In the genomic region with DNA sequence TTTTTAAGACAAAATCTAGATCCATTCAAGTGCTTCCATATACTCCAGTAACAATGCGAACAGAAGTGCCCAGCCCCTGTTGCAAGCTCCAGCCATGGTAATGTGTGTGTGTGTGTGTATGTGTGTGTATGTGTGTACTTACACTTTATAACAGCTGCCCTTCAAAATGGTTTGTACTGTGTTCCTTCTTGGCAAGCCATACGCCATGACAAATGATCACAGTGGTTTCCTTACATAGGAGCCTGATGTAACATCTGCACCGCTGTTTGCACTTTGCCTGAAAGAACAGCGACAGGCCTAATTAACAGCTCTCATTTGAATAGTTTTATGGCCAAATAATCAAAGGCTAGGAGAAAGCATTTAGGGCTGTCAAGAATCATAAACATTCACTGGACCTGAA, we compare ENCODE assay signal across 10 mouse cellular contexts. TPM values are rescaled to one million over a fixed set of nuclear protein-coding genes. Genes with fewer than 3 reads are reported as not detected.
DNase-seq lines count a peak whose midpoint lies in the region; ATAC-seq and TF ChIP-seq lines count a peak whose summit lies in the region.
"Had no signal": no experiment of that assay in that cellular context is flagged by ENCODE, and none has a peak within 500 bp of the region (broad histone marks: within the 10 kb centered on the region; RNA-seq: fewer than 3 reads in every experiment).

No protein-coding gene starts in this region.

- H3K4me3 ChIP-seq in gastrocnemius, adult 2 months, result peak overlapping the region; percentile 85; the same call in 1 of the 2 replicates
- peak overlapping the region; percentile 90 for H3K4me3 ChIP-seq in testis, adult 2 months (ENCODE audit: control insufficient read depth, low read depth, low read length)
- no peak overlapping the region for H3K4me3 ChIP-seq in liver, embryonic 14.5 days (ENCODE audit: insufficient read depth in 1 of 2, low read depth in 2 of 2, low read length in 2 of 2)

- H3K36me3 ChIP-seq in testis, adult 2 months (ENCODE audit: control insufficient read depth, insufficient read depth, low read length), result no peaks in the 10 kb centered on the region
- H3K36me3 ChIP-seq in liver, embryonic 14.5 days (replicated peaks; ENCODE audit: control insufficient read depth, insufficient read depth, low read depth), result no peaks in the 10 kb centered on the region

- TF ChIP-seq EP300 in liver, embryonic 14.5 days (IDR thresholded peaks at IDR 0.05; ENCODE audit: low read depth), result no peak

- no peaks in the 10 kb centered on the region for H3K27me3 ChIP-seq in testis, adult 2 months (ENCODE audit: control insufficient read depth, insufficient read depth, low read length)
- H3K27me3 ChIP-seq in liver, embryonic 14.5 days (ENCODE audit: control insufficient read depth, insufficient read depth, low read length), result no peaks in the 10 kb centered on the region

- no peak for DNase-seq in gastrocnemius, adult 2 months
- DNase-seq in gastrocnemius, postnatal 4 days (ENCODE audit: low spot score in 2 of 2), result no peak
- no peak for DNase-seq in testis, postnatal 14 days (ENCODE audit: low spot score)
- no peak for DNase-seq in liver, embryonic 14.5 days (ENCODE audit: low read depth in 3 of 3, low spot score in 3 of 3)
- no peak for DNase-seq in frontal cortex, postnatal 36 days (ENCODE audit: low spot score in 2 of 2)
- no peak for DNase-seq in right cerebral cortex, postnatal 25 days

- no peak for ATAC-seq in liver, embryonic 14.5 days (ENCODE audit: insufficient read depth)
- no peak for ATAC-seq in erythroid progenitor cell, adult 5-6 weeks (replicated peaks; ENCODE audit: low FRiP score, poor library complexity, severe bottlenecking)

- H3K9me3 ChIP-seq in liver, embryonic 14.5 days (ENCODE audit: control insufficient read depth, low read length), result no peaks in the 10 kb centered on the region

- intact Hi-C loops in gastrocnemius, adult 2 months (cut with DNase I), result loop anchor here (5.0 to 10.0 kb wide), 2 partner anchors 42 to 60 kb away; no protein-coding TSS in a partner anchor

- peak overlapping the region; percentile 85 for H3K4me2 ChIP-seq in liver, embryonic 14.5 days (ENCODE audit: low read depth)

- H3K27ac ChIP-seq in gastrocnemius, adult 2 months, result no peak overlapping the region
- no peak overlapping the region for H3K27ac ChIP-seq in testis, adult 2 months (ENCODE audit: control insufficient read depth, insufficient read depth, low read depth, low read length)
- no peak overlapping the region for H3K27ac ChIP-seq in liver, embryonic 14.5 days

- WGBS in liver, embryonic 14.5 days (ENCODE audit: insufficient replicate concordance), result 63% methylated on average over 4 of the region's 4 CpGs

- H3K9ac ChIP-seq in liver, embryonic 14.5 days (replicated peaks), result no peak overlapping the region

- no peak for TF ChIP-seq CTCF in gastrocnemius, adult 2 months (IDR thresholded peaks at IDR 0.05)
- TF ChIP-seq CTCF in testis, adult 2 months (IDR thresholded peaks at IDR 0.05; ENCODE audit: control insufficient read depth, insufficient read depth, insufficient replicate concordance, low read depth, low read length), result no peak
- TF ChIP-seq CTCF in liver, embryonic 14.5 days (IDR thresholded peaks at IDR 0.05; ENCODE audit: low read depth), result no peak

- H3K4me1 ChIP-seq in testis, adult 2 months (ENCODE audit: control insufficient read depth, insufficient read depth, low read length), result no peaks in the 10 kb centered on the region
- H3K4me1 ChIP-seq in liver, embryonic 14.5 days (replicated peaks; ENCODE audit: control insufficient read depth in 2 of 2, insufficient read depth in 2 of 2, low read length in 1 of 2), result no peaks in the 10 kb centered on the region

- TF ChIP-seq POLR2A in testis, adult 2 months (IDR thresholded peaks at IDR 0.05; ENCODE audit: control insufficient read depth, low read depth, low read length), result no peak

RNA-seq across cellular contexts. Expression of a gene that starts 1.0 kb away (rescaled TPM):
- total RNA-seq in gastrocnemius, adult 2 months (2021), result under 1 TPM; 0.50 to 0.94 TPM
- not detected for total RNA-seq in gastrocnemius, postnatal 4 days (2021)
- 429 TPM in 2 replicates for polyA plus RNA-seq in testis, adult 2 months (2012; rRNA removed)
- polyA plus RNA-seq in liver, embryonic 14.5 days (2012; rRNA removed), result 0.06 TPM in 1 of 2 replicates, not detected in the other
- polyA plus RNA-seq in liver, embryonic 14.5 days (2014; fragmentation: Nextera tagmentation; extraction: Ambion mirVana), result not detected in 2 replicates
- not detected in 2 replicates for total RNA-seq in erythroid progenitor cell, adult 5-6 weeks (2015; ENCODE audit: low replicate concordance)
- total RNA-seq in erythroid progenitor cell, adult 5-6 weeks (2017; ENCODE audit: low replicate concordance), result not detected in 2 replicates
- total RNA-seq: left cerebral cortex, postnatal 14 days had no signal
- polyA plus RNA-seq: cortical plate, adult 2 months had no signal

RNA-seq across cellular contexts. Expression of a gene that starts 25.6 kb away (rescaled TPM):
- 1 to 10 TPM in 1 of 2 experiments, under 1 TPM in 1; 0.89 to 3.5 TPM for total RNA-seq in gastrocnemius, adult 2 months (2021)
- total RNA-seq in gastrocnemius, postnatal 4 days (2021), result under 1 TPM; 0.29 to 0.59 TPM
- 0.85 and 1.2 TPM in 2 replicates for polyA plus RNA-seq in testis, adult 2 months (2012; rRNA removed)
- not detected in 2 replicates for polyA plus RNA-seq in liver, embryonic 14.5 days (2012; rRNA removed)
- not detected in 2 replicates for polyA plus RNA-seq in liver, embryonic 14.5 days (2014; fragmentation: Nextera tagmentation; extraction: Ambion mirVana)
- not detected in 2 replicates for total RNA-seq in erythroid progenitor cell, adult 5-6 weeks (2015; ENCODE audit: low replicate concordance)
- total RNA-seq in erythroid progenitor cell, adult 5-6 weeks (2017; ENCODE audit: low replicate concordance), result not detected in 2 replicates
- polyA plus RNA-seq: cortical plate, adult 2 months had no signal

RNA-seq across cellular contexts. Expression of a gene that starts 37.4 kb away (rescaled TPM):
- 10 to 100 TPM; 46.7 to 52.8 TPM for total RNA-seq in gastrocnemius, adult 2 months (2021)
- 10 to 100 TPM; 28.4 to 30.5 TPM for total RNA-seq in gastrocnemius, postnatal 4 days (2021)
- polyA plus RNA-seq in testis, adult 2 months (2012; rRNA removed), result 1.3 and 1.4 TPM in 2 replicates
- 5.6 and 7.0 TPM in 2 replicates for polyA plus RNA-seq in liver, embryonic 14.5 days (2012; rRNA removed)
- 17.1 and 19.2 TPM in 2 replicates for polyA plus RNA-seq in liver, embryonic 14.5 days (2014; fragmentation: Nextera tagmentation; extraction: Ambion mirVana)
- total RNA-seq in erythroid progenitor cell, adult 5-6 weeks (2015; ENCODE audit: low replicate concordance), result 145 and 147 TPM in 2 replicates
- 67.4 and 102 TPM in 2 replicates for total RNA-seq in erythroid progenitor cell, adult 5-6 weeks (2017; ENCODE audit: low replicate concordance)

Comparison
In these comparisons a context has a peak if more than half of its experiments do, and no peak if none do; other contexts are left out.
1. H3K4me3 ChIP-seq: peak in gastrocnemius, adult 2 months (single experiment) and testis, adult 2 months (single experiment); none in liver, embryonic 14.5 days (0 of 2).